Mouse (Mus musculus): ENCODE data around the gene Gm21936. TPM values are rescaled to one million over a fixed set of nuclear protein-coding genes. Genes with fewer than 3 reads are reported as not detected.

Gene Gm21936
- polyA plus RNA-seq (2017; shearing (Covaris generic)): not detected

DNA sequence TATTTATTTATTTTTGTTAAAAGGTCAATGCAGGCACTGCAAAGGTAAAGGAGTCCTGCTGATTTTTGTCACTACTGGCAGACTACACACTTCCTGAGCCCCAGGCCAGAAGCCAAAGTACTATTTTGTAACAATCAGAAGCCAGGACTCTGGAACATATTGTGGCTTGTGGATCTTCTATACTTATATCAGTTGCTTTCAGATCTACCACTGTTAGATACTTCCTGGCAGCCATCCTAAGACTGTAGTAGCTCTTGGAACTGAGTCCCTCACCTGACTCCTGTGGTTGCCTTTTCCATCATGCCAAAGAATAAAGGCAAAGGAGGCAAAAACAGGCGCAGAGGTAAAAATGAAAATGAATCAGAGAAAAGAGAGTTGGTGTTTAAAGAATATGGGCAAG is at the start of gene Gm21936:
Gene Gm21936, plus strand, starts transcription at position 301 of the 400 bp plus-strand sequence.

DNA sequence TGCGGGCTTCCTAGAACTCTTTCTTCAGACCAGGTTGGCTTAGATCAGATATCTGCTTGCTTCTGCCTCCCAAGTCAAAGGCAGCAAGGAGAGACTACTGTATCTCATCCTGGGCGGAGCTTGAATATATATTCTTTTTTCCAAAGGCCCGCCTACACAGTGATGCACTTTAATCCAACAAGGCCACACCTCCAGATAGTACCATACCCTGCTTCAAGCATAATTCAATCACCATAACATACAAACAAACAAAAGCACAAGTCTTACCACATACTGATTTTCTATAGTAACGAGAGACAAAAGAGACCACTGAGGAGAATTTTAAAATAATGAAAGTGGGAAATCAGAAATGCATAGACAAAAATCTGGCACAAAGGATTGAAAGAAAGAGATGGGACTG is 19.7 kb upstream of the Gm21936 start, which contains the start of gene Gm21319:
Gene Gm21319, minus strand, starts transcription at position 101 of the 400 bp plus-strand sequence.

GRCm38 (mm10) chr12:87816277-87816676 is 21.0 kb downstream of the Gm21936 start, which contains the start of gene BB287469:
BB287469 (plus strand) TSS chr12:87816577.

DNA sequence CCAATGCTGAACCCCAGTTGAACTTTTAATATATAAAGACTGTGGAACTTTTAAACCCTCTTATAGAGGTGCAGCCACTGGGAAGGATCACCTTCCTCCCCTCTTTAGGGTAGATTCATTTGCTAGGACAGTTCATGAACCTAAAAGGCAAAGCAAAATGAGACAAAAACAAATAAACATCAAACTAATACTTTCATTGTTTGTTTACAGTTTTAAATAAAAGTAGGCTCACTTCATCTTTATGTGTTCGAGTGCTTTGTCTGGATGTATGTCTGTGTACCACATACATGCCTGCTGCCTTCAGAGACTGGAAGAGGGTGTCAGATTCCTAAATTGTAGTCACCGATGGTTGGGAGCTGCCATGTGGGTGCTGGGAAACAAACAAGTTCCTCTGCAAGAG is 46.9 kb downstream of the Gm21936 start, which contains the start of gene Gm2001:
Gene Gm2001, minus strand, starts transcription at position 101 of the 400 bp plus-strand sequence.

Other genes starting within 250 kb of the Gm21936 start
- not detected for gene Oog1, start 192.8 kb upstream of the Gm21936 start, polyA plus RNA-seq (2017; shearing (Covaris generic))
- not detected for gene Gm4027, start 176.6 kb upstream of the Gm21936 start, polyA plus RNA-seq (2017; shearing (Covaris generic))
- not detected for gene Gm16381, start 150.9 kb upstream of the Gm21936 start, polyA plus RNA-seq (2017; shearing (Covaris generic))
- not detected for gene Gm21319, start 19.8 kb upstream of the Gm21936 start, polyA plus RNA-seq (2017; shearing (Covaris generic))
- not detected for gene BB287469, start 21.1 kb downstream of the Gm21936 start, polyA plus RNA-seq (2017; shearing (Covaris generic))
- not detected for gene Gm2001, start 46.8 kb downstream of the Gm21936 start, polyA plus RNA-seq (2017; shearing (Covaris generic))
- not detected for gene Gm2016, start 78.6 kb downstream of the Gm21936 start, polyA plus RNA-seq (2017; shearing (Covaris generic))
- gene Gm2022, start 99.9 kb downstream of the Gm21936 start, polyA plus RNA-seq (2017; shearing (Covaris generic)): not detected
- not detected for gene Gm2035, start 124.3 kb downstream of the Gm21936 start, polyA plus RNA-seq (2017; shearing (Covaris generic))
- not detected for gene Gm2042, start 158.6 kb downstream of the Gm21936 start, polyA plus RNA-seq (2017; shearing (Covaris generic))
- gene Gm2075, start 216.3 kb downstream of the Gm21936 start, polyA plus RNA-seq (2017; shearing (Covaris generic)): not detected
- gene Gm6803, start 223.3 kb downstream of the Gm21936 start, polyA plus RNA-seq (2017; shearing (Covaris generic)): not detected
- not detected for gene Gm2056, start 231.5 kb downstream of the Gm21936 start, polyA plus RNA-seq (2017; shearing (Covaris generic))